Mouse (Mus musculus) kidney, postnatal 36 days (tissue): Measurements from ENCODE around the gene P2ry2.

Experiments used
- DNase-seq, 2 experiments: peaks; one replicate each; pipeline ENCODE4 v3.0.0; 2021 to 2022; ENCODE audit warnings: mixed read lengths in 2 of 2

Gene P2ry2

DNA sequence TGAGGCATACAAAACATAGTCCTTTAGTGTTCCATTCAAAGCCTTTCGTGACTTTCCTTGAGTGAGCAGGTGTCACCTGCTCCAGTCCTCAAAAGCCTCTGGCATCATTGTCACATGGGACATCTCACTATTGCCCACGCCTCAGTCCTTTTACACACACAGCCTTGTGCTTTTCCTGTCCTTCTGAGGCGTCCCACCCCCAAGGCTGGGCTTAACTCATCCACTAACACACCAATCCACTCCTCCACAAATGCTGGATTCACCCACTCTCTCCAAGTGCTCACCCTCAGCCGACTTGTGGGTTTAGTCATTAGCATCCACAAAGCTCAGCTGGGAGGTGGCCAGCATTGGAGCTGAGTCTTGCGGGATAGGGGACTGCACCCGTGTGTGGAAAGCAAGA lies 4.8 kb upstream of the P2ry2 start:
- DNase-seq, result no peak

DNA sequence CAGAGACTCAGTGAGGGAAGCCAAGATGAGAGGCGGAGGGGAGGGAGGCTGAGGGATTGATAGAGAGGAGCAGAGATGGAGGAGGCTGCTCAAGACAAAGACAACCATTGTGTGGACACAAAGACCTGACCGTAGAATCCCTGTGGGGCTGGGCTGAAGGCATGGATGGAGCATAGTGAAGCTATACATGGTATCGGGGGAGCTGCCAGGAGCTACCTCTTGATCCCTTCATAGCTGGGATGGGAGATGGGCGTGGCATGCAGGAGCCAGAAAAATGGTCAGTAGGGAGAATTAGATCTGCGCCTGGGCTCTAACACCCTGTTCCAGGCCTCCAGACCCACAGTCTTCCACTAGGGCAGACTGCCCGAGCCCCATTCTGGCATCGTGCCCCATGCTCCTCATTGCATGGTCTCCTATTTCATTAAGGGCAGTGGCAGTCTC lies 4.4 kb upstream of the P2ry2 start:
- DNase-seq, result no peak

DNA sequence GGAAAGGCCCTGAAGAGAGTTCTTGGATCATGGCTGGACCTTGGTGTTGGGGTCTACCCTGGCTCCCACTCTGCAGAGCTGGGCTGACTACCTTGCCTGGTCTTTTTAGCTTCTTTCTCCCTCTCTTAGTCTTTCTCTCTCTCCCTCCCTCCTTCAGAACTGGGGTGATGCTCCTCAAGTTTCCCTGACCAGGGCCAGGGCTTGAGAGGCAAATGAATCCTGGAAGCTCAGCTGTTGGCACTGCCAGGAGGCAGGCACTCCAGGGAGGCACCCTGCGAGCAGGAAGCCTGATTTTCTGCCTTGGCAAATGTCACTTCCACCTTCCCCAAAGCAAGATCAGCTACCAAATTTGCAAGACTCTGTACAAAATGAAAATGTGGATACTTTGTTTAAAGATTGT lies 2.3 kb upstream of the P2ry2 start:
- no peak for DNase-seq

DNA sequence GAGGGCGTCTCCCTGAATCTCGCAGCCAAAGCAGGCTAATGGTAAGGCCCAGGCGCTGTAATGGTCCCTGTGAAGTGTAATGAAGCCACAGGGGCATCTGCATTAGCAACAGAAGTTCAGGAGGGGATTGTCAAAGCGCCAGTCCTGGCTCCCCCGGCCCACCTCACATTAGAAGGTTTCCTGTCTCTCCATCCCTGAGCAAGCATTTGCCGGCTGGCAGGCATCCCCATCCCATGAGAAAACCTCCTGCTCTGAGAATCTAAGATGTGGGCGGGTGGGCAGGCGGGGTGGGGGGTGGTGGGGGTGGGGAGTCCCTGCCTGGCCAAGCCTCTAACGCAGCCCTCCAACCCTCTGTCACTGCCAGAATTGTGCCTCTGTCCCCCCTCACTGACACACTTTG lies 1.4 kb upstream of the P2ry2 start:
- no peak for DNase-seq

DNA sequence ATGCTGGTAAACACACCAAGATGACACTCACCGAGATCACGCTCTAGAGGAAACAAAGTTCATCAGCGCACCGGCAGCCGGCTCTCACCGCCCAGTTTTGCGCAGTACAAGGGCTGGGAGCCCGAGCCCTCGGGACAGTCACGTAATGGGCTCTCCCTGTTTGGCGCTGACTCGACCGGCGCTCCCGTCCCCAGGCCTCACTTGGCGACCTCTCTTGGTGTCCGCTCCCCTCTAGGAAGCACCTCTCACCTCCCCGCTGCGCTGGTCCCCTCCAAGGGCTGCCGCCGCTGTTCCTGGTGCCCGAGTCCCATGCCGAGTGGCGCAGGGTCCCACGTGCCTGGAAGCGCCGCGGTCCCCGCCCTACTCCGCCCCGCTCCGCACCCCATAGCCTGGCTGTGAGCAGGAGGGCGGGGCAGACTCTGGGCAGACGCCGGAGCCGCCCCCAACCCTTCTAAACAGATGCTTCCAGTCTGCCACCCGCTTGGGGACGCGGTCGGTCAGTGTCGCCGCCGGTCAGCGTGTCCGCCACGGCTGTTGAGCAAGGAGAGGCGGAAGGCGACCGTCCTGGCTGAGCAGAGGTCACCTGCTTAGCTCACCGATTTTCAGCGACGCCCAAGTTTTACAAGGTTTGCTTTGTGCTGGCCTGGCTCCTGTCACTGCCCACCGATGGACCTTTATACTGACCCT lies 842 bp downstream of the P2ry2 start:
- DNase-seq, result peak; percentile 82 to 84

DNA sequence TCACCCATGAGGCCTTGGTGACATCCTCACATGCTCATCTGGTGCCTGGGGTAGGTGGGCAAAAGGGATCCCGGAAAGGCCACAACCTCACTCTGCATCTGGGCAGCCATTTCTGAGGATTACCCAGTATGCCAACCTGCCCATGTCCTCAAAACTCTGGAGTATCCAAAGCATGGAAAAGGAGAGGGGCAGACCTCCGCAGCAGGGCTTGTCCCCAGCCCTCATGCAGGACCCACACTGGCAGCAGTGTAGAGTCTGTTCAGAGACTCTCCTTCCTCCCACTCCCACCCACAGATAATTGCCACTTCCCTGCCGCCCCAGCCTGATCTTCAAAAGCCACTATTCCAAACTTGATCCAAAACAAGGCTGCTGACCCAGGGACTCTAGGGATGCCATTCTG lies 1.9 kb downstream of the P2ry2 start:
- DNase-seq, result no peak

DNA sequence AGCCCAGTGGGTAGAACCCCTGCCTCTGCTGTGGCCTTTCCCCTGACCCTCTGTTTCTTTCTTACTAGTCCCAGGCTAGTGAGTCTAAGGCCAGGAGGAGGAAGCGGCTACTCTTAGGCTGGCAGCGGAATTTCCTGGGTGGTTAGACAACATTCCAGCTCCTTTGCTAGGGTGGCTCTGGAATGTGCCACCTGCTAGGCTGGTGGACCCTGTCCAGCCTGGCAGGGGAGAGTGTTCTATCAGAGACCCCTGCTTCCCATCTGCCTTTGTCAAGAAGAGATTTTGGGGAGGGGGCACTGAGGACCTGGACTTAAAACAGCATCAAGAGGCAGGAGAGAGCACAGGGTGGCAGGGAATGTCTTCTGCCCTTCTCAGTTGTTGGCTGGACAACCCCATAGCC lies 6.5 kb downstream of the P2ry2 start:
- DNase-seq, result peak; percentile 41 to 48

DNA sequence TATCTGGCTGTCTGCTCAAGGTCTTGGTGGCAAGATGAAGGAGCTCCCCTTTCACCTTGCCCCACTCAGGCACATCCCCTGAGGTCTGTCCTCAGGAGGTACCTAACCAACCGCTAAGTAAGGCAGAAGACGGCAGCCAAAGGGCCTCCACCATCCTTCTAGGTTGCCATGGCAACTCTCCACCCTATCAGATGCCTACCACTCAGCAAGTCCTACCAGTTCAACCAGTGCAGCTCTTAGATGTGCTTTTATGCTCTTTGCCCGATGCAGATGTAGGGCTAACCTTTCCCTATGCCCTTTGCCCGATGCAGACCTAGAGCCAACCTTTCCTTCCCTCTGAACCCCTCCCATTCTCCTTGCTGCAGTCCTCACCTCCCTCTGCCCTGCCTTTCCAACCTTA lies 7.5 kb downstream of the P2ry2 start:
- no peak for DNase-seq

DNA sequence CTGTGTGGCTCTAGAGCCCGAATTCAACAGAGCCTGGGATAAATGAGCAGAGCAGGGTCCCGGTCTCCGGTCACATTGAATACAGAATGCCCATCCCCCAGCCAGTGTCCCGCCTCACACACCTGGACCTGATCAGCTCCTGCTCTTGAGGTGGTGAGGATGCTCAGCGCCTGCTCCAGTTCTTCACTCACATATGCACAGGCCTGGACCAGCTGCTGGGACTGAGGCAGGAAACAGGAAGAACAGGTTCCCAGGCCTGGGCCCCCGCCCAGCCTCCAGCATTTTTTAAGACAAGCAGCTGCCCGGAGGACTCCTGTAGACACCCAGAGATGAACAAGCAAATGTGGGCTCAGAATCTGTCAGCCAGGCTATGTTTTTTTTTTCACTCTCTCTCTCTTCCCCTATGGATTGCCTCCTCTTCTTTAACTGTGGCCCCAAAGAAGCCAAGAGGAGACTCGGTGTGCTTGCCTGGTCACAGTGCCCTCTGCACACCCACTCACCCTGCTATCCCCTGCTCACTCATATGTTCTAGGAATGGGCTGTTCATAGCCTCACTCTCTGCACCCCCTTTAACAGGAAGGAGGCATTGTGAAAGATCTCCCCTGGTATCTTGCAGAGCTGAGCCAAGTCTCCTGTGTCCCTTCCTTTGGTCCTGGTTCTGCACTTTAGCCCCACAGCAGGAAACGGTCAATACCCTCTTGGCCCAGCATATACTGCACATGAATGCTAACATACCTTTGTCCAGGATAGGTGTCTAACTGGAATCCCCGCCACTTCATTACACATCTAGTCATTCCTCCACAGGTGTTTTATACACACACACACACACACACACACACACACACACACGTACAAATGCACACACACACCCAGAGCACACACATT lies 9.0 kb downstream of the P2ry2 start:
- DNase-seq, result peak; percentile 43 to 55

DNA sequence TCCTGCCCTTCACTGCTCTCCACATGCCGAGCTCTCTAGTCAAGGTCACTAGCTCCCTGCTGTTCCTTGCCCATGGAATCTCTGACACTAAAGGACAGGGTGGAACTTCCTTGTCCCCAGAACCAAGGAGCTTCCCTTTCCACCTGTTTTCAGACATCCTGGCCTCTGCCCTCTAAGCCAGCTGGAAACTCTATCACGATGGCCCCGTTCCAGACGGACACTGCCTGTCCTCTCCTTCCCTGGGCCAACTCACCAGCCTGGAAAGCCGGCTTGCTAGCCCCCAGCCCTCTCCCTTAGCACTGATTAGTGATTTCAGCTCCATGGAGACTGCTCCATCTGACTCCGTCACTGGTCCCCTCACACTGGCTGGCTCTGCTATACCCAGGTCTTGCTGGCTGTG lies 10.4 kb downstream of the P2ry2 start:
- DNase-seq, result peak; percentile 29 to 44

DNA sequence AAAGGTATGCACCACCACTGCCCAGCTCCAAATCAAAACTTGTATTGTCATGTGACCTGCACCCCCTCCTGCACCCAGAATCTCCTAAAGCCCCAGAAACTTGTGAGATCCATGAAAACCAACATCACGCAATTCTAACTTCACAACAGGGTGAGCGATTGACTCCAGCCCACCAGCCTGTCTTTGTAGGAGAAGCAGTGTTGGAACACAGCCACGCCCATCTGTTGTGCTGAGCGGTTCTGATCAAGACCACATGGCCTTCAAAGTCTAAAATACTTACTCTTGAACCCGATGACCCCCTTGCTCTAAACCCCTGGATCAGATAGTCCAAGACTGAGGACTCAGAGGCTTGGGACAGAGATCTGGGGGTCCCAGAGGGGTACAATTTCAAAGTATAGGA lies 13.0 kb downstream of the P2ry2 start:
- no peak for DNase-seq

DNA sequence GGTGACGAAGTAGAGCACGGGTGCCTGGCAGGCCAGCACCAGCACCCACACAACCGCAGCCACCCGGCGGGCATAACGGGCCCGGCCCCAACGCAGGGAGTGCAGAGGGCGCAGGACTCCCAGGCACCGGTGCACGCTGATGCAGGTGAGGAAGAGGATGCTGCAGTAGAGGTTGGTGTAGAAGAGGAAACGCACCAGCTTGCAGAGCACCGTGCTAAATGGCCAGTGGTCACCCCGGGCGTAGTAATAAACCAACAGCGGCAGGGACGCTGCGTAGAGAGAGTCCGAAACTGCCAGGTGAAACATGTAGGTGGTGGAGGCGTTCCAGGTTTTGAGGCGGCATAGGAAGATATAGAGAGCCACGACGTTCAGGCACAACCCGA lies 14.1 kb downstream of the P2ry2 start:
- DNase-seq, result no peak

DNA sequence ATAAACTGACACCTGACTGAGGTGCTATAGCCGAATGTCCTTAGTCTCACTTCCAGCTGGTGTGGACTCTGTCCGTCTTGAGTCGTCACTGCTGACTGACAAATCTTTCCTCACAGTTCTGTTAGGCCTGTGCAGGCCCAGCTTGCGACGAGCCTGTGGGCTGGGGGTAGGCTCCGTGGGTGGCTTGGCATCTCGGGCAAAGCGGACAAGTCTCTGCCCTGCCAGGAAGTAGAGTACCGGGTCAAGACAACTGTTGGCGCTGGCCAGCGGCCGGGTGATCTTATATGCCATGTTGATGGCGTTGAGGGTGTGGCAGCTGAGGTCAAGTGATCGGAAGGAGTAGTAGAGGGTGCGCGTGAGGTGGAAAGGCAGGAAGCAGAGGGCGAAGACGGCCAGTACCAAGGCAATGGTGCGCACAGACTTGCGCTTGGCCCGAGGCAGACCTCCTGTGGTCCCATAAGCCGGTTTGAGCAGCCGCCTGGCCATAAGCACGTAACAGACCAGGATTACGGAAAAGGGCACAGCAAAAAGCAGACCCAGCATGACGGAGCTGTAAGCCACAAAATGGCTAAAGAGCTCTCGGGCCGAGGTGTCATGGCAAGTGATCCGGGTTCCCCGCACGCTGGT lies 14.6 kb downstream of the P2ry2 start:
- no peak for DNase-seq

DNA sequence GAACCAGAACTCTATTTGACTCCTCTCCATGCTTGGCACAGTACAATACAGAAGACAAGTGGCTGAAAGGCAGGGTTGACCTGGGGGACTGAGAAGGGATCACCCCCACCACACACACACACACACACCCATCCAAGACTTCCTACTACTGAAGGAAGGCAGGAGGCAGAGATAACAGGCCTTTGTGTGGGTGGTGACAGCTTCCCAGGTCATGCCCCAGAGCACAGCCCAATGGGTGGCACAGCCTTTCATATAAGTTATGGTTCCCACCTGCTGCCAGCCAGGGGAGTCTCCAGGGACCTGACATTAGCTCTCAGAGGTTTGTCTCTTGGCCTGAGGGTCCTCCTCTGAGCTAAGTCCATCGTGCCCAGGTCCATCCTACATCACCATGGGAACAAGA lies 15.5 kb downstream of the P2ry2 start:
- no peak for DNase-seq

DNA sequence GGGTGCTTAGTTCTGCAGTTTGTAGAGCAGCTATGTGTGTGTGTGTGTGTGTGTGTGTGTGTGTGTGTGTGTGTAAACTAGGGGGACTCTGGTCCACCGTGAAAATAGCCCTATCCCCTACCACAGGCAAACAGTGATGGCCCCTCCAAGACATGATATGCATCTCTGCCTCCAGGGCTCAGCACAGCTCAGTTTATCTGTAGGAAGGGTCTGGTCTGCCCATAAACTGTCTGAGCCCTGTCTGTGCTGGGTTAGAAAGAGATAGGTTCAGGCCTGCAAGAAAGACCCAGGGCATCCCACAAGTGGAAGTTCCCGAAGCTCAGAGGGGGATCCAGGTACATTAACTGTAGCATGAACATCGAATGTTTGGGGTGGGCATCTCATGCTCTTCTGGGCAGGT lies 16.7 kb downstream of the P2ry2 start:
- DNase-seq, result no peak

DNA sequence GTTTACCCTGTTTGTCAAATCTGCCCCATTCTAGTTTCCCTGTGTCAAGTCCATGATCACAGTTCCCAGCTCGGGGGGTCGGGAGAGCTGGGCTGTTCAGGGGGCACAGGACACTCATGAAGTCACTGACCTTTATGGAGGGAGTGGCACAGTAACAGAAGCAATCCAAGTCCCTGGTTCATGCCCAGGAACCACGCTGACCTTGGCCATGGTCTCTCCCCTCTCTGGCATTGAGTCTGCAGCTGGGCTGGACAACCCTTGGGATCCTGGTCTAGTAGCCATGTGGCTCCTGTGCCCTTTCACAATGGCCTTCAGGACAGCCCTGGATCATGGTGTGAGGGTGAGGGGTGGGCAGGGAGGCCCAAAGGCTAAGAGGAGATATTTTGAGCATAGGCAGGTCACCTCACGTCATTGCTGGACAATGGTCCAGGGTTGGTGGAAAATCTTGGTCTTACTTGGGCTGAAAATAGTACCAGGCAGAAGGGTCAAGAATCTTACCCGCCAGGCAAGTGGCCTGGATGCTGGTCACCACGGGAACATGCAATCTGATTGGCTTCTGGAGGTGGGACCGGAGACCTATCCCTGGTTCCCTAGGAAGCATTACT lies 17.3 kb downstream of the P2ry2 start:
- DNase-seq, result no peak

DNA sequence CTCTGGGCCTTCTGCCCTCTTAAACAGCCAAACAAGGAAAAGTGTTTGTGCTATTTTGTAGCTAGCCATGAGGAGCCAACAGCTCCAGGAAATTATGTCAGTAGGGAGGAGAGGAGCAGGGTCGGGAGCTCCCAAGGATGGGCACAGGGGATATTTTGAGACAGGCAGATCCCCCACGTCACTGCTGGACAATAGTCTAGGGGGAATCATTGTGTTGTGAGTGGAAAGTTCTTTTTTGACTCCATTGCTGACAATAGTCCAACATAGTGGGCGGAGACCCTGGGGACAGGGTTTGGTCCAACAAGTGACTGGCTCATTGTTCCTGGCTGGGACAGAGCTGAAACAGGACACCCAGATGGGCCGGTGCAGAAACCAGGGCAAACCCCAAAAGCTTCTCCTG lies 19.5 kb downstream of the P2ry2 start:
- peak; percentile 46 to 68 for DNase-seq

DNA sequence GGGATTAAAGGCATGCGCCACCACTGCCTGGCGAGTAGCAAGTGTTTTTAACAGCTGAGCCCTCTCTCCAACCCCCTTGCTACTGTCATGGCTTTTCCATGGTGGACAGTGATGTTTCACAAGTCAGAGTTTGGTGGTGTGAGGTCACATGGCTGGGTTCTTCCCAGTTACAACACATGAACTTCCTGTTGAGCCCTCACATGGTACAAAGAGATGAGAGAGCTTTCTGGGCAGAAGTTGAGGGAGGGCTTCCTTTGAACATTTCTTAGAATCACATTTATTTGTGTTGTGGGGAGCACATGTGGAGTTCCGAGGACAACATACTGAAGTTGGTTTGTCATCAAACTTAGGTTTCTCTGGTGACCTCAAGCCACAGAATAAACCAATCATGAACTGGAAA lies 20.7 kb downstream of the P2ry2 start:
- DNase-seq, result no peak

DNA sequence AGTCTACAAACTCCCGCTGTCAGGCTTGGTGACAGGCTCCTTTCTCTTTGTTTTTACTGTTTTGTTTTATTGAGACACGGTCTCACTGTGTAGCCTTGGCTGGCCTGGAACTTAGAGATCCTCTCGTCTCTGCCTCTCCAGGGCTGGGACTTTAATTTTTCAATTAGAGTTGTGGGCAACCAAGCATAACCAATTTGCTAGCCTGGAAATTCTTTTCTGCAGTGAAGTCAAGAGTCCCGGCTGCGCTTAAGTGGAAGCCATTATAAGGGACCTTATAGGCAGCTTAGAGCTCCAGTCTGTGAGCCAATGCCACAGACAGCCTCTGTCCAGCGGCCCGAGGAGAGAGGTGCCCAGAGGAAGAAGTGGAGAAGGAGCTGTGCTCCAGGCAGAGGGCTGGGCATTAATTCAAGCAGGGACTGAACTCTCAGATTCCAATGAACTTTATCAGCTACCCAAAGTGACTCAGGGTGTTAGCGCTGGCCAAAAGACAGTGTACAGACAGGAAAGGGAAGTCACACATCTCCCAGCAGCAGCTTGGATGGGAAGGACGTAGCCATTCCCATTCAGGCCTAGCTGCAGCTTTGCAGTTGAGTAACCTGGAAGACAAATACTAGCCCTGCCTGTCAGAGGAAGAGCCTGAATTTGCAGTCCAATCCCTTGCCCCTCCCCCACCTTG lies 21.9 kb downstream of the P2ry2 start:
- DNase-seq, result peak; percentile 56 to 62

DNA sequence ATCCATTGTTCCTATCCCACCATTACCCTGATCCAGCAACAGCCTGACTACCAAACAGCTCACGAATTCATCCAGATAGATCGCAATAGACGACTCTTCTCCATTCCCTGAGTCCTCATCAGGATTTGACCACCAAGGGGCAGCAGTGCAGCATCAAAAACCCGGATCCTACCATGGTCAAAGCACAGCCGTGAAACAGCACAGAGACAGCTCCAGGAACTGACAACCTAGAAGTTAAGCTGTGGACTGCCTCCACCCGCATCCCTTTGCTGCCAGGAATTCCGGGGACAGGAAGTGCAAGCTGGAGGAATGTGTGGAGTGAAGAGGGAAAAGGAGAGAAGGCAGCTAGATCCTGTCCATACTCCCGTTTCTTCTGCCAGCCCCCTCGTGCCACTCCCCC lies 24.6 kb downstream of the P2ry2 start:
- DNase-seq, result peak; percentile 84 to 86

DNA sequence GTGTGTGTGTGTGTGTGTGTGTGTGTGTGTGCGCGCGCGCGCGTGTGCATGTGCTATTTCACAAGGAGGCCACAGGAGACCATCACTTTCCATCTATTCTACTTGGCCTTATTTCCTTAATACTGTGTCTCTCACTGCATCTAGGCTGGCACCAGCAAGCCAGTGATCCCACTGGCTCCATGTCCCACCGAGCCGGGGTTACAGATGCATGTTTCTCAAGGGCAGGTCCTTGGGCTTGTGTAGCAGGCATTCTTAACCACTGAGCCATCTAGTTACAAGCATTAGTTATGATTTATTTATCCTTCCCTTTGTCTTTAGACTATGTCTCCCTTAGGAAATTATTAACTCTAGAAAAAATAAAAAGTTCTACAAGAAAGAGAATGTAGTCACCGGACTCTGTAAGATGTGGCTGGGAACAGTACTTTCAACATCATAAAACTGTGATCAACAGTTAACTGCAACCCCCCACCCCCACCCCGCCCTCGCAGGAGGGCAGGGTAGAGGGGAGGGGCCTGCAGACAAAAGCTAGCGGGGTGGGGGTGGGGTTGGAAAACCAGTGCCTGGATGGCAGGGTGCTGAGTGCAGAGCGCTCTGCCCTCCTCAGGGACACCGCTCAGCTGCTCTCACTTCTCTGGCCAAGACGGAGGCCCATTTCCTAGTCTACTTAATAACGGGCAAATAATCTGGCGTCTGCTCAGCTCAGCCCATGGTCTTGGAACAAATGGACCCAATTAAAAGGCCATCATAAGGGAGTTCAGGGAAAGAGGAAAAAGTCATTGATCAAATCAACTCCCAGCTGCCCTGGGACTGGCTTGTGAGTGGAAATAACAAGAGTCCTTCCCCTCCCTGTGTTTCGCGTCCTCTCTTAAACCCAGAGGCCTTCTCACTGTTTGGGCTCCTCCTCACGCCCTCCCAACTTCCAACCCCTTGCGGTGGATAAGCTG lies 27.9 kb downstream of the P2ry2 start:
- peak; percentile 43 to 53 for DNase-seq

DNA sequence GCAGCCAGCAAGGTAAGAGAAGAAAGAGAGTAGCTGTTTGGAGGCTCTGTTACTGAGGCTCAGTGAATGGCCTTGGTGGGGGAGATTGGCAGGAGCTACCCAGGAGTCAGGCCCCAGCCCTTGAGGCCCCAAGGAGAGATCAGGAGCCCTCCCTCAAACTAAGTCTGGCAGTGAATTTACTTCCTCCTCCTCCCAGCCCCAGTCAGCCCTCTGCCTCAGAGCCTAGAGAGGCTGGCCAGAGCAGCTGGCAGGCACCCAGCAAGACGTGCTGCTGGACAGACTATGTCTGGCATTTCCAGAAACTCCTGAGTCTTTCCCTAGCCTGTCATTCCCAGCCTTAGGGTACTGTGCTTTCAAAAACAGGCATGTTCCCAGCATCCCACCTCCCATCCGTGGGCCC lies 33.5 kb downstream of the P2ry2 start:
- peak; percentile 65 to 83 for DNase-seq
